Mouse (Mus musculus): ENCODE results near the gene Ank3.
"Not testable (repeated sequence)": the region's sequence is repeated elsewhere in the genome, so short reads cannot be mapped to it uniquely, and the experiment has no call there.

GRCm38 (mm10) chr10:69910304-69910703 is 511.7 kb downstream of the Ank3 start:
- TF ChIP-seq CTCF (IDR thresholded peaks at IDR 0.05) = not testable (repeated sequence)
- peak; percentile 67 for TF ChIP-seq EP300 (IDR thresholded peaks at IDR 0.05)

Measured in lung, postnatal 0 days (tissue).